Mouse (Mus musculus) gastrocnemius, adult 2 months (tissue): Measurements from ENCODE around the gene Olfr809. TPM values are rescaled to one million over a fixed set of nuclear protein-coding genes. Genes with fewer than 3 reads are reported as not detected.

Experiments
- DNase-seq: peaks from one replicate; pipeline ENCODE4 v3.0.0; 2022
- H3K27ac ChIP-seq: fragments of 200-600 bp; 2 replicates; pipeline ENCODE4 v1.8.1; 2022; ENCODE audit warnings: mild to moderate bottlenecking
- H3K4me3 ChIP-seq: fragments of 200-600 bp; 2 replicates; pipeline ENCODE4 v1.8.1; 2022; ENCODE audit warnings: mild to moderate bottlenecking, moderate library complexity
- CTCF ChIP-seq: fragments of 200-600 bp; IDR thresholded peaks from 2 replicates; pipeline ENCODE4 v1.8.1; 2022; ENCODE audit warnings: antibody characterized with exemption, mild to moderate bottlenecking, moderate library complexity
- intact Hi-C: fragments of 180-260 bp; cut with DNase I; formaldehyde crosslinking; loops from one replicate; pipeline ENCODE4 v1.15.1; 2025
- long read RNA-seq, 2 experiments: library from polyadenylated mRNA; stranded (forward); transcript quantifications; one replicate each; pipeline ENCODE4 v2.0.0; 2021
- microRNA-seq: library from miRNA; unstranded; fragments of <30 nt; microRNA quantifications from one replicate; pipeline ENCODE4 v1.2.0, GENCODE M21; 2021
- total RNA-seq, 2 experiments: library from RNA; stranded (reverse); gene quantifications; 2 replicates each; pipeline ENCODE4 v1.2.3; 2021

Olfr809 gene
- not detected for total RNA-seq
- long read RNA-seq, experiment 1: 0 reads
- long read RNA-seq, experiment 2: 0 reads

DNA sequence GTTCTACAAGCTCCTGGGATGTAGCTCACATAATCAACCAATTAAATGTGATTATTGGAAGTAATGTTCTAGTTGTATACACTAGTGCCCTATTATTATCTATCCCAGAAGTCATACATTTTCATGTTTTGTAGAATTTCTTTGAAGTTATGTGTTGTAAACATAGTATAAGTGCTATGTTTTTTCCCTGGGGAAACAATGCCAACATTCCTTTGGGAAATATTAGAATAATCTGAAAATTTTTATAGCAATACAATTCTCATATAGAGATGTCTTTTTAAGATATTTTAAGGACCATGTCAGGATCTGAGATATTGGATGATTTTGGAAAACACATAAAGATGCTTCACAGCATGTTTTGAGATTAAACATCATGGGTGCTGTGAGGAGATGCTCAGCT lies at the start of gene Olfr809:
TSS of gene Olfr809 (plus strand) at position 301 of the 400 bp plus-strand sequence.
- intact Hi-C loops: no loop called here
- no peak for DNase-seq
- no peak for TF ChIP-seq CTCF
- Histone ChIP-seq H3K4me3 (no peak within 1 kb of the TSS), H3K27ac (no peak within 1 kb of the TSS)

DNA sequence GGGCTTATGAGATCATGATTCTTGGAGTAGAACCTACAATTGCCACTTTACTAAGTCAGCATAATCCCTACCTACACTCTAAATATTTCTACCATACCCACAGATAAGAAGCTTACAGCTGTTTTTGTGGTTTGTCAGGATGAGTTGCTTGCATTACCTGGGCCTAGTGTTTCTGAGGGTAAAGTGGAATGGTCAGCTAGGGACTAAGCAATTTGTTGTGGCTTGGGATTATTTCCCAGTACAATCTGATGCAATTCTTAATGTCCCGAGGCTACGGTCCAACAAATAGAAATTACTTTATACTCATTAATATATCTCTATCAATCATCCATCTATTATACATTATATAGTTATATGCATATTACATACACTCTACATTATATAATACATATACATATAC lies 45.2 kb upstream of the Olfr809 start, which contains the start of gene Olfr805:
TSS of gene Olfr805 (minus strand) at position 101 of the 400 bp plus-strand sequence.
- no peak for TF ChIP-seq CTCF
- H3K27ac ChIP-seq: no peak within 1 kb of the TSS
- DNase-seq: no peak
- intact Hi-C loops: no loop called here
- H3K4me3 ChIP-seq: no peak within 1 kb of the TSS

GRCm38 (mm10) chr10:129741821-129742220 lies 32.6 kb upstream of the Olfr809 start, which contains the start of gene Olfr806:
Gene Olfr806 (minus strand): TSS chr10:129741921.
- Histone ChIP-seq H3K4me3 (no peak within 1 kb of the TSS), H3K27ac (no peak within 1 kb of the TSS)
- intact Hi-C loops: no loop called here
- TF ChIP-seq CTCF: no peak
- no peak for DNase-seq

DNA sequence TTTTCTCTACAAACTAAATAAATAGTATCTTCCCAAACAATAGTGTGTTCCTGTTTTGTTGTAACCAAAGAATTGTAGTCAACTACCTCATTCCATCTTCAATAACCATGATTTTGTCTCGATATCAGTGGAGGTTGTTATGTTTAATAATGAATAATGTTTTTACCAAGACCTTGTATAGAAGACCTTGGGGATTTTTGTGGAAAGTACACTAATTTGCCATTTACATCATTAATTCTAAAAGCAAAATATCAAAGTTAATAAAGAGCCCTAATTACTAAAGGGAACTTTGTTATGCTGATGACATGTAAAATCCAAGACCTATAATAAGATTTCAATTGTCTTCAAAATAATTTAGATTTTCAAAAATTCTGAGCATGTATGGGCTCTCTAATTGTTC lies 16.7 kb upstream of the Olfr809 start, which contains the start of gene Olfr807:
TSS of gene Olfr807 (minus strand) at position 101 of the 400 bp plus-strand sequence.
- DNase-seq: no peak
- no peak within 1 kb of the TSS for H3K4me3 ChIP-seq
- intact Hi-C loops: no loop called here
- TF ChIP-seq CTCF: no peak
- no peak within 1 kb of the TSS for H3K27ac ChIP-seq

GRCm38 (mm10) chr10:129765182-129765581 lies 9.3 kb upstream of the Olfr809 start, which contains the start of gene Olfr808:
Gene Olfr808 (plus strand): TSS chr10:129765482.
- TF ChIP-seq CTCF: no peak

GRCm38 (mm10) chr10:129778123-129778522 lies 3.7 kb downstream of the Olfr809 start:
- no peak overlapping the region for H3K4me3 ChIP-seq
- TF ChIP-seq CTCF: no peak
- intact Hi-C loops: no loop called here
- H3K27ac ChIP-seq: no peak overlapping the region
- peak; percentile 59 for DNase-seq

More at GRCm38 (mm10) chr10:129765182-129765581, 9.3 kb upstream of the Olfr809 start, which contains the start of gene Olfr808:
- no peak for DNase-seq
- no peak within 1 kb of the TSS for H3K4me3 ChIP-seq
- intact Hi-C loops: no loop called here
- no peak within 1 kb of the TSS for H3K27ac ChIP-seq

DNA sequence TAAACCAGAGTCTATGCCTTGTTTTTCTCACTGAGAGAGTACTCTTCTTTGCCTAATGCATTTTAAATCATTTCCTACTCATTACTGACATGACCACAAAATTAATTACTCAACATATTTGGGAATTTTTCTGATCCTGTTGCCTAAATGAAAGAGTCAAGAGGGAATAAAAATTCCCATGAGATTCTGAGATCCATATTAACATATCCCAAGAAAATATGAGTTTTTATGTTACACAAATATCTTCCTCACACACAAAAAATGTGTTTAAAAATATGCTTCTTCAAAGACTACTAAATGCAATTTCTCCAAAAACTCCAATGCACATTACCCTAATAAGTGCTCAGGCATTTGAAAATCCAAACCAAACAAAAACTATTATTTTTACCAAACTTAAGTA lies 20.4 kb downstream of the Olfr809 start, which contains the start of gene Olfr810:
TSS of gene Olfr810 (minus strand) at position 101 of the 400 bp plus-strand sequence.
- intact Hi-C loops: no loop called here
- Histone ChIP-seq H3K4me3 (no peak within 1 kb of the TSS), H3K27ac (no peak within 1 kb of the TSS)
- no peak for TF ChIP-seq CTCF
- DNase-seq: no peak

- Histone ChIP-seq H3K27ac (no peak within 1 kb of the TSS), H3K4me3 (no peak within 1 kb of the TSS)
- DNase-seq: no peak
- no peak for TF ChIP-seq CTCF
- intact Hi-C loops: no loop called here
Observed at GRCm38 (mm10) chr10:129804296-129804695, 29.9 kb downstream of the Olfr809 start, which contains the start of gene Olfr811. Gene Olfr811 (minus strand): TSS chr10:129804396.

Small RNA genes within 50 kb of the gene (microRNA-seq; reads per million reads assigned to microRNA genes)
- not detected for gene Gm24485

Other genes starting within 250 kb of the Olfr809 start
- gene Olfr792, start 235.5 kb upstream of the Olfr809 start, total RNA-seq: not detected
- not detected for gene Olfr794, start 207.0 kb upstream of the Olfr809 start, total RNA-seq
- gene Olfr796, start 162.1 kb upstream of the Olfr809 start, total RNA-seq: not detected
- not detected for gene Olfr798, start 146.7 kb upstream of the Olfr809 start, total RNA-seq
- not detected for gene Olfr799, start 137.2 kb upstream of the Olfr809 start, total RNA-seq
- gene Olfr800, start 116.9 kb upstream of the Olfr809 start, total RNA-seq: not detected
- gene Olfr801, start 100.8 kb upstream of the Olfr809 start, total RNA-seq: not detected
- gene Olfr802, start 86.5 kb upstream of the Olfr809 start, total RNA-seq: not detected
- gene Olfr803, start 80.4 kb upstream of the Olfr809 start, total RNA-seq: not detected
- gene Olfr804, start 71.4 kb upstream of the Olfr809 start, total RNA-seq: not detected
- gene Olfr805, start 45.3 kb upstream of the Olfr809 start, total RNA-seq: not detected
- gene Olfr806, start 32.7 kb upstream of the Olfr809 start, total RNA-seq: not detected
- gene Olfr807, start 16.8 kb upstream of the Olfr809 start, total RNA-seq: not detected
- not detected for gene Olfr808, start 9.2 kb upstream of the Olfr809 start, total RNA-seq
- gene Olfr810, start 20.3 kb downstream of the Olfr809 start, total RNA-seq: not detected
- not detected for gene Olfr811, start 29.8 kb downstream of the Olfr809 start, total RNA-seq
- gene Olfr812, start 71.5 kb downstream of the Olfr809 start, total RNA-seq: not detected
- gene Olfr813, start 80.7 kb downstream of the Olfr809 start, total RNA-seq: not detected
- gene Olfr814, start 105.2 kb downstream of the Olfr809 start, total RNA-seq: not detected
- not detected for gene Olfr815, start 131.2 kb downstream of the Olfr809 start, total RNA-seq
- gene Olfr816, start 141.0 kb downstream of the Olfr809 start, total RNA-seq: not detected
- not detected for gene Olfr818, start 174.5 kb downstream of the Olfr809 start, total RNA-seq
- gene Olfr819, start 192.6 kb downstream of the Olfr809 start, total RNA-seq: not detected
- not detected for gene Olfr247, start 201.5 kb downstream of the Olfr809 start, total RNA-seq
- not detected for gene Gm10310, start 210.4 kb downstream of the Olfr809 start, total RNA-seq
- gene Olfr820, start 238.0 kb downstream of the Olfr809 start, total RNA-seq: not detected